Mouse (Mus musculus) lung, embryonic 14.5 days (tissue): ENCODE data around the gene Shank3. TPM values are rescaled to one million over a fixed set of nuclear protein-coding genes. Genes with fewer than 3 reads are reported as not detected.

Experiments used
- ATAC-seq: fragments of 200-750 bp; cut with Nextera tagmentation; 2 replicates; pipeline ENCODE4 v1.8.0; 2017; ENCODE audit warnings: mild to moderate bottlenecking, moderate TSS enrichment, moderate library complexity; ENCODE audit not compliant: insufficient read depth
- DNase-seq: peaks from one replicate; pipeline ENCODE4 v3.0.0-alpha.2; 2015
- H3K27ac ChIP-seq: fragments of 300-500 bp; sonication (generic); 2 replicates; pipeline ENCODE4 v1.5.1; 2014; ENCODE audit warnings: low read depth, mild to moderate bottlenecking, moderate library complexity
- H3K27me3 ChIP-seq: fragments of 300-500 bp; sonication (generic); 2 replicates; pipeline ENCODE4 v1.6.1; 2014; ENCODE audit warnings: low read length, control low read depth; ENCODE audit not compliant: insufficient read depth
- H3K36me3 ChIP-seq: fragments of 300-500 bp; sonication (generic); 2 replicates; pipeline ENCODE4 v1.6.1; 2014; ENCODE audit warnings: control low read depth; ENCODE audit not compliant: insufficient read depth
- H3K4me1 ChIP-seq: fragments of 300-500 bp; sonication (generic); 2 replicates; pipeline ENCODE4 v1.6.1; 2014; ENCODE audit warnings: antibody characterized with exemption, control low read depth; ENCODE audit not compliant: insufficient read depth
- H3K4me2 ChIP-seq: fragments of 300-500 bp; sonication (generic); 2 replicates; pipeline ENCODE4 v1.6.1; 2014; ENCODE audit warnings: mild to moderate bottlenecking
- H3K4me3 ChIP-seq: fragments of 300-500 bp; sonication (generic); 2 replicates; pipeline ENCODE4 v1.5.1; 2014; ENCODE audit warnings: low read depth, low read length
- H3K9ac ChIP-seq: fragments of 300-500 bp; sonication (generic); 2 replicates; pipeline ENCODE4 v1.6.1; 2014
- H3K9me3 ChIP-seq: fragments of 300-500 bp; sonication (generic); 2 replicates; pipeline ENCODE4 v1.6.1; 2016; ENCODE audit warnings: low read depth, low read length, control low read depth
- CTCF ChIP-seq: IDR thresholded peaks from 2 replicates; pipeline ENCODE4 v1.5.1; 2016; ENCODE audit warnings: antibody characterized with exemption, low read depth
- WGBS: fragments of 180-500 bp; shearing (Covaris S2); extraction: QIAGEN DNeasy Blood & Tissue Kit; methylation state at CpG from one replicate; pipeline ENCODE4 v1.1.7; 2014; 5-methylcytosine and 5-hydroxymethylcytosine counted together
- polyA plus RNA-seq: library from polyadenylated mRNA; unstranded; fragments of >200 nt; fragmentation: Nextera tagmentation; extraction: Ambion mirVana; gene quantifications from 2 replicates; pipeline ENCODE4 v1.2.1, GENCODE M21; 2014

Gene Shank3
- polyA plus RNA-seq, 1 experiment from 2014 or later: 3.9 TPM

DNA sequence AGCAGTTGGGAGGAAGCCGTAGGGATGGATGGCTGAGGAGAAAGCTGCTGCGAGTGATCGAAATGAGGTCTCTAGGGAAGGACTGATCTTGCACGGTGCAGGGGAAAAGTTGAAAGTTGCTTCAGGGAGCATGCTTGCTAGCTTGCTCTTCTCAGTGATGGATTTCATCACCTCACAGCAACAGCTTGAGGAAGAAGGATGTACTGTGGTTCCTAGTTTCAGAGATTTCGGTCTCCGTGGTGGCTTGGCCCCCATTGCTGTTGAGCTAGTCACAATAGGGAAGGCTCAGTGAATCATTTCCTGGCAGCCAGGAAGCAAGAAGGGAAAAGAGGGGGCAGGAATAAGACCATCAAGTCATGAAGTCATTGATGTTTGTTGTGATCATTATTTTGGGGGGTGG is 56.2 kb downstream of the Shank3 start:
- TF ChIP-seq CTCF: no peak
- H3K9ac ChIP-seq: no peak overlapping the region
- H3K36me3 ChIP-seq: peaks cover 15% of the 10 kb centered on the region; the same call in 1 of the 2 replicates
- 82% methylated on average over 6 of the region's 6 CpGs for WGBS
- no peak for ATAC-seq
- H3K27ac ChIP-seq: no peak overlapping the region
- DNase-seq: no peak
- H3K9me3 ChIP-seq: no peaks in the 10 kb centered on the region
- H3K27me3 ChIP-seq: peaks cover 34% of the 10 kb centered on the region
- no peak overlapping the region for H3K4me3 ChIP-seq
- H3K4me1 ChIP-seq: 0 out of 2 replicates have a peak, but pooled peaks cover 3% of the 10 kb centered on the region
- no peak overlapping the region for H3K4me2 ChIP-seq

DNA sequence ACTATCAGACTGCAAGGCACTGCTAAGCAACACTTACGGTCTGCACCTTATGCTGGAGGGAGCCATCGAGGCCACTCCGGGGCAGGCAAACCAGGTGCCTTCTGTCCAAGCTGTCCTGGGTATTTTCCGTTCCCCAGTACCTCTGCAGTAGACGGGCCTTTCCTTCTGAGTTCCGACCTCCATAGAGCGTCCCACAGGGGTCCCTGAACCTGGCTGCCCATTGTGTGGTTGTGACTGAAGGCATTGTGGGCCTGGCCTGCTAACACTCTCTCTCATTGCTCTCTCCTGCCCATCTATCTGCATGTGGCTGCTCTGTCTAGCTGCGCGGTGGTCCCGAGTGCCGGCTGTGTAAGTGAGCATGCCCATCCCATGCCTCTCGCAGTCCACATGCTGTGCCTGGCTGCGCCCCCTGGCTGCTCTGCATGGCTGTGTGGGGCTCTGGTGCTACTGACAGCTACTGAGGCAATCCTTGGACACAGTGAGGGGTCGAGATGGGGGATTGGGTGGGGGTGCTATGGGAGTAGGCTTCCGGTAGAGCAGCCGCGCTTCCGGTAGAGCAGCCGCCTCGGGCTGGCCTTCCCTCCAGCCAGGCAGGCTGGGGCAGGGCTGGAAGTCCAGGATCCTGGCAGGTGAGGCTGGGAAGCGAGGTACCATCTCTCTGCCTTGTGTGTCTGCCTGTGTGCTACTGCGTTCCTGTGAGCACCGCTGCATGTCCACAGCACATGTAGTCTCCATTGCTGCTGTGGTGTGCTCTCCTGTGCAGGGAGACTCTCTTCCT is 57.2 kb downstream of the Shank3 start:
- Histone ChIP-seq H3K9me3 (no peaks in the 10 kb centered on the region), H3K36me3 (peaks cover 7% of the 10 kb centered on the region; the same call in 1 of the 2 replicates), H3K27ac (no peak overlapping the region), H3K4me1 (0 out of 2 replicates have a peak, but pooled peaks cover 3% of the 10 kb centered on the region), H3K4me3 (no peak overlapping the region), H3K27me3 (peaks cover 34% of the 10 kb centered on the region), H3K4me2 (peak overlapping the region; percentile 36; the same call in 1 of the 2 replicates), H3K9ac (no peak overlapping the region)
- peak; percentile 24; the same call in 1 of the 2 replicates for ATAC-seq
- WGBS: 28% methylated on average over 23 of the region's 23 CpGs
- DNase-seq: peak; percentile 50
- TF ChIP-seq CTCF: peak; percentile 65

DNA sequence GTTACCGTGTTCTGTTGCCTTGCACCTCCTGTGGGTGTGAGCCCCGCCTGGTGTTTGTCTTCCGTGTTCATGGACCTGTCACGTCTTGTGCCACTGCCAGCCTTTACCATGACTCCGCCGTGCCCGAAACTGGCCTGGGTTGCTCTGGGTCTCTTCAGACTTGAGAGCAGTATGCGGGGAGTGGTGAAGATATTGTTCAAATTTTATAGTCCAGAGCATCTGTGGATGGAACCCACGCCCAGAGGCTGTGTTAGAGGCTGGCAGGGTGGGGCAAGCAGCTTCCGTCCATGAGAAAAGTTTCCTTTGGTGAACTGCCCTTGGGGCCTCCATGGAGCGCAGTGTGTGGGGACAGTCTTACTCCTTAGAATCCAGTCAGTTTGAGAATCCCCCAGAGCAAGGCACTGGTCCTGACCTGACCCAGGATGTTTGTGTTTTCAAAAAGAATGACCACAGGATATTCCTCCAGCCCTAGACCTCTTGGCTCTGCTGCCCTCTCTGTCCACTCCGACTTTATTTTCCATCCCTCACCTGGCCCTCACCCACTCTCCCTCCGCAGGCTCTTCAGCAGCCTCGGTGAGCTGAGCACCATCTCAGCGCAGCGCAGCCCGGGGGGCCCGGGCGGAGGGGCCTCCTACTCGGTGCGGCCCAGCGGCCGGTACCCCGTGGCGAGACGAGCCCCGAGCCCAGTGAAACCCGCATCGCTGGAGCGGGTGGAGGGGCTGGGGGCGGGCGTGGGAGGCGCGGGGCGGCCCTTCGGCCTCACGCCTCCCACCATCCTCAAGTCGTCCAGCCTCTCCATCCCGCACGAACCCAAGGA is 58.0 kb downstream of the Shank3 start:
- Histone ChIP-seq H3K9ac (no peak overlapping the region), H3K36me3 (peaks cover under 1% of the 10 kb centered on the region; the same call in 1 of the 2 replicates), H3K27ac (no peak overlapping the region), H3K27me3 (peaks cover 34% of the 10 kb centered on the region), H3K4me1 (0 out of 2 replicates have a peak, but pooled peaks cover 3% of the 10 kb centered on the region), H3K4me2 (peak overlapping the region; percentile 51), H3K4me3 (peak overlapping the region; percentile 23), H3K9me3 (no peaks in the 10 kb centered on the region)
- no peak for TF ChIP-seq CTCF
- 18% methylated on average over 38 of the region's 40 CpGs for WGBS
- ATAC-seq: no peak
- DNase-seq: no peak

DNA sequence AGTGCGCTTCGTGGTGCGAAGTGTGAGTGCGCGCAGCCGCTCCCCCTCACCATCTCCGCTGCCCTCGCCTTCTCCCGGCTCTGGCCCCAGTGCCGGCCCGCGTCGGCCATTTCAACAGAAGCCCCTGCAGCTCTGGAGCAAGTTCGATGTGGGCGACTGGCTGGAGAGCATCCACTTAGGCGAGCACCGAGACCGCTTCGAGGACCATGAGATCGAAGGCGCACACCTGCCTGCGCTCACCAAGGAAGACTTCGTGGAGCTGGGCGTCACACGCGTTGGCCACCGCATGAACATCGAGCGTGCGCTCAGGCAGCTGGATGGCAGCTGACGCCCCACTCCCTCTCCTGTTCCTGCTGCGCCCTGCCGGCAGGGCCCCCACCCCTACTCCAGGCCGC is 58.6 kb downstream of the Shank3 start:
- TF ChIP-seq CTCF: no peak
- Histone ChIP-seq H3K4me1 (0 out of 2 replicates have a peak, but pooled peaks cover 3% of the 10 kb centered on the region), H3K9ac (no peak overlapping the region), H3K27me3 (peaks cover 34% of the 10 kb centered on the region), H3K4me3 (peak overlapping the region; percentile 23), H3K9me3 (no peaks in the 10 kb centered on the region), H3K4me2 (peak overlapping the region; percentile 51), H3K27ac (no peak overlapping the region), H3K36me3 (no peaks in the 10 kb centered on the region; the same call in 1 of the 2 replicates)
- peak; percentile 15 for DNase-seq
- ATAC-seq: no peak
- 10% methylated on average over 34 of the region's 34 CpGs for WGBS

DNA sequence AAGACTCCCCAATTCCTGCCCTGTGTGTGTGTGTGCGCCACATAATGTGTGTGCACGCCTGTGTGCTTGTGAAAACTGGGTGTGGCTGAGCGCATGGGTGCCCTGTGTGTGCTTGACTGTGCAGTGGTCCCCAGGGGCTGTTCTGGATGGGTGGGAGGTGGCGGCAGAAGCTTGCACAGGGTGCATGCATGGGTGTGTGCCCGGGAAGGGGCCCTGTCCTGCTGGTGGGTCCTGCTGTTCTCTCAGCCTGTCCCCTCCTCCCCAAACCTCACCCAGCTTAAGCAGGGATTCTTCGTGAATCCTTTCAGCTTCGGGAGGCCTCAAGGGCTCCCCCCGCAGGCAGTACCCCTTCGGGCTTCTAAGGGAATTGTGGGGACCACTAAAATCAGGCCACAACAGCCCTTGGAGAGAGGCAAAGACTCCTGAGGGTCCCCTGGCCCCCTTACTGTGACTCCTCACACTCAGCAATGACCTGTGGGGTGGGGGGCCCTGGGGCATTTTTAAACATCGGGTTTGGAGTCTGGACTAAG is 59.8 kb downstream of the Shank3 start:
- Histone ChIP-seq H3K27me3 (peaks cover 34% of the 10 kb centered on the region), H3K9ac (no peak overlapping the region), H3K27ac (no peak overlapping the region), H3K4me2 (no peak overlapping the region), H3K4me3 (no peak overlapping the region), H3K4me1 (0 out of 2 replicates have a peak, but pooled peaks cover 3% of the 10 kb centered on the region), H3K36me3 (no peaks in the 10 kb centered on the region; the same call in 1 of the 2 replicates), H3K9me3 (no peaks in the 10 kb centered on the region)
- 60% methylated on average over 10 of the region's 10 CpGs for WGBS
- DNase-seq (no peak), ATAC-seq (no peak)
- TF ChIP-seq CTCF: no peak

DNA sequence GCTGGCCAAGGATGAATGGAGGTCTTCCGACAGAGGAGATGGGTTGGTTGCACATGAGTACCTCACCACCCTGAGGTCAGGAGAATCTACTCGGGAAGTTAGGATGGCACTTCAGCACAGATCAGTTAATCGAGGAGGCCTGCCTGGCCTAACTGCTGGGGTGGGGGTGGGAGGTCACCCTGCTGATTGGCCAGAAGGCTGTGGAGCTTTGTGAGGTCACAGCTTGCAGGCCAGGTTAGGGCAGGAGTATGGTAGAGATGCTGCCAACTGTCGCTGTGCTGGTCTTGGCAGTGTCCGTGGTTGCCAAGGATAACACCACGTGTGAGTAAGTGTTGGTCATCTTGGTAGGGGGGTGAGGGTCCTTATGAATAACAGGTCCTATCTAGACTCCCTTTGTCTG is 68.7 kb downstream of the Shank3 start, which contains the start of gene Acr:
Acr (plus strand) TSS at position 213 of the 400 bp plus-strand sequence.
- ATAC-seq (no peak), DNase-seq (no peak)
- H3K4me3 ChIP-seq: no peak within 1 kb of the TSS
- no peak within 1 kb of the TSS for H3K4me2 ChIP-seq
- H3K9ac ChIP-seq: no peak within 1 kb of the TSS
- TF ChIP-seq CTCF: no peak
- no peaks in the 10 kb centered on the region for H3K27me3 ChIP-seq
- H3K36me3 ChIP-seq: no peaks in the 10 kb centered on the region
- no peaks in the 10 kb centered on the region for H3K4me1 ChIP-seq
- no peak within 1 kb of the TSS for H3K27ac ChIP-seq
- H3K9me3 ChIP-seq: no peaks in the 10 kb centered on the region
- 78% methylated on average over 6 of the region's 6 CpGs for whole genome bisulfite sequencing

DNA sequence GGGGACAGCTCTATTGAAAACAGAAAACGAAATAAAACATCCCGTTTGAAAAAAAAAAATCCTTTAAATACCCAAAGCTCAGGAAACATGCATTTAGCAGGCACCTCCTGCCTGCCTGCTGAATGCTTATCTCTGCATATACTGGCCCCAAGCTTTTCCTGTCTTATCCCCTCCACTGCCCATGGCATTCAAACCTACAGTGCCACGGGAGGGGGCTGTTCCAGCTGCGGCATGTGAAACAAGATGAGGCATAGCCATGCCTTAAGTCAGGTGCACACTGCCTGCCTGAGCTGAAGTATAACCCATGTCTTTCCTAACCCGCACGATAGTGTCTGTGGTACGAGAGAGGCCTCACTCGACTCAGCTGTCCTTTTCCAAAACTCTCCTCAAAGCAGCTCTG is 72.7 kb downstream of the Shank3 start:
- Histone ChIP-seq H3K9ac (no peak overlapping the region), H3K36me3 (no peaks in the 10 kb centered on the region), H3K4me2 (no peak overlapping the region), H3K27me3 (no peaks in the 10 kb centered on the region), H3K4me3 (no peak overlapping the region), H3K4me1 (no peaks in the 10 kb centered on the region), H3K27ac (no peak overlapping the region), H3K9me3 (no peaks in the 10 kb centered on the region)
- DNase-seq: no peak
- WGBS: 69% methylated on average over 8 of the region's 8 CpGs
- no peak for ATAC-seq
- TF ChIP-seq CTCF: no peak
